Mouse (Mus musculus) ovary, postnatal 10 days (tissue): Measurements from ENCODE around the gene Ptprk.

Experiments
- DNase-seq: peaks from one replicate; pipeline ENCODE4 v3.0.0; 2022; ENCODE audit warnings: low spot score

The Ptprk gene

DNA sequence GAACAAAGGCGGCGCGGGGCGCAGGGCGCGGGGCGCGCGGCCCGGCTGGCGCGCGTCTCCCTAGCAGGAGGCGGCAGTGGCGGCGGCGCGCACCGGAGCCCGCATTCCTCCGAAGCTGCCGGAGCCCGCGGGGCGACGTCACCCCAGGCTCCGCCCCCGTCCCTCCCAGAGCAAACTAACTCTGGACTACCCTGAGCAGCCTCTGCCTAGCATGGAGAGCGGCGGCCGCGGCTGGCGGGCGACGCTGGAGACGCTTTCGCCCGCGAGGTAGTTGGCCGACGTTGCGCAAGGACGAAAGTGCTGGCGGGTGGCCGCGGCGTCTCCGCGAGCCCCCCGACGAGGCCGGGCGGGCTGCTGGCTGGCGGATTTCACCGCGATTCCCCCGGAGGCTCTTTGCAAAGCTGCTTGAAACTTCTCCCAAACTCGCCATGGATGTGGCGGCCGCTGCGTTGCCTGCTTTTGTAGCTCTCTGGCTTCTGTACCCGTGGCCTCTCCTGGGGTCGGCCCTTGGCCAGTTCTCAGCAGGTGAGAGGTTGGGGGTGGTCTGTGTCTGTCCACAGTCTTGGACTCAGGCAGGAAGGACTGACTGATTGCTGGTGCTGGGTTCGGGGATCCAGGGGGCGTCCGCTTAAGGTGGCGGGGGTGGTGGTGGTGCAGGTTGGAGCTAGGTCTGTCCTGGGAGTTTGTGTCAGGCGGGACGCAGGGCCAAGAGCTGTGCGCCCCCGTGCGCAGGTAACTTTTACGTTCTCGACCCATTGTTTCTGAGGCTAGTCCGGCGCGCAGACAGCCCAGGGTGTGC is at the start of gene Ptprk:
Gene Ptprk (plus strand): TSS at position 168 of the 799 bp plus-strand sequence.
- peak; percentile 74 for DNase-seq

DNA sequence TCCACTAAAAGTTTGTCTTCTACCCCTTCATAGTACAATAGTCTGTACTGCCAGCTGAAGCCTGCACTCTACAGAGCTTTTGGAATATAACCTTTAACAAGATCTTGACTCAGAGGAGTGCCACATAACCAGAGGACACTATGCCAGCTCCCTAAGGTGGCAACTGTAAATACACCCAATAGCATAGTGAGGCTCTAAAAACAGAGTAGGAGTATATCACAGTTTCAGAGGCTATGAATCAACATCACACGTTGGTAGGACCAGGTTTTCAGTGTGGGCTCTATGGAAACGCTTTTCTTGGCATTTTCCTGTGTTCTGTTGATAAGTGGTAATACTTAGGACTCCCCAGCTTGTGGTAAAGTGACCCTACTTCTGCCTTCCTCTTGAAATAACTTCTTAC is 46.8 kb upstream of the Ptprk start:
- no peak for DNase-seq

DNA sequence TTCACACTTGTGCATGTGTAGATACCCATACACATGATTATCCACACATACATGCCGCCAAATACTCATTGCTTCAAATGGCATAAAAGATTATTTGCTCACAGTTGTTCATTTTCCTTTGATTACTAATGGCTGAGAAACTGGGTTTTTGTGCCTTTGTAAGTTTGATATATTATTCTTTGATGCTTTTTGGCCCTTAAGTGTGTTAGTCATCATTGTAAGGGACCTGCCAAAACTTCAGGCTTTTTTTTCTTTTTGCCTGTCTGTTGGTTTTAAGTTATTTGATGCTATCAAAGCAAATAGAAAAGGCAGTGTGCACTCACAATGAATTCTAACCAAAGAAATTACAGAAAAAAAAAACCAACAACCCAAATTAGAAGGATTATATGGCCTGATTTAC is 38.2 kb upstream of the Ptprk start:
- DNase-seq: no peak

DNA sequence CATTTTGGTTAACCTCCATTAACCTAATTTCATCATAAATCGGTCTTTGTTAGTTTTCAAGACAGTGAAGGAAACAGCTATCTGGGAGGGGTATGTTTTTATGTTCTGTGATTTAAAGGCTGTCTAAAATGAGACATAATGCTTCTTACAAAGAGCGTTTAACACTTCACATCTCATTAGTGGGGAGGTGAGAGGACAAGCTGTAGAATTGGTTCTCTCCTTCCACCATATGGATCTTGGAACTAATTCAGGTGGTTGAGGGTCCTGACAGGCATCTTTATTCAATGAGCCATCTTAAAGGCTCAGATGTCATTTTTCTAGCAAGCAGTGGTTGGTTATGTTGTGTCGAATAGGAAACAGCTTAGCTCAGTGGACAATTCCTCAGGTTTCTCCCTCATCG is 19.9 kb upstream of the Ptprk start:
- no peak for DNase-seq

DNA sequence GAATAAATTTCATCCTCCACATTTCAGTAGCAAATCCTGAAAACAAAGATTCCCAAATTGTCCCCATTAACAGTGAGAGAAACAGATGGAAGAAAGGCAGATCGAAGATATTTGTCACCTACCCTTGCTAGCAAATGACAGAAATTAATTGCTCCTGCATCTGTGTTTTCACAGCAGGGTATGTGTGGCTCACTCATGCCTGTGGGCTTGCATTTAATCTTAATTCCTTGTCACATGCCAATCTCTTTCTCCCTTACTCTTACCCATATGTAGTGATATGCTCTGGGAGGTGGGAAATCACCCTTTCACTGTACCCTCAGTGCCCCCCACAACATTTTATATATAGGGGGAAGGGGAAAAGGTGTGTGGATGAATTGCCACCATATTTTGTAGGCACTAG is 15.4 kb upstream of the Ptprk start:
- no peak for DNase-seq

DNA sequence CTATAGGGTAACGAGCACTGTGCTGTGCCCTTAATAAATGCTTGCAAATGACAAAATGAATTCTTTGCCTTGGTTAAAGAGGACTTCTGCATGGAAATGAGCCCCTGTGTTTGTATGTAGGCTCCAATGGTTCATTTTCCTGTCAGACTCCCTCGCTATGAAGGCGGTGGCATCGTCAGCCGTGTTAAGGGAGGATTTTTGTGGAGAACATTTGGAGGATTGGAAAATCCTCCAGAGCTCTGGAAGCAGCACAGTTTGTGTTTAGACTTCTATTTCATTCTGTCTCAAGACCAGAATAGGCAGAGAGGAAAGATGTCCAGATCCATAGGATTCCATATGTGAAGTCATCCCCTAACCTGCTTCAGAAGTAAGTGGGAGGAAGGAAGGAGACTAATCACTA is 6.6 kb upstream of the Ptprk start:
- DNase-seq: no peak

DNA sequence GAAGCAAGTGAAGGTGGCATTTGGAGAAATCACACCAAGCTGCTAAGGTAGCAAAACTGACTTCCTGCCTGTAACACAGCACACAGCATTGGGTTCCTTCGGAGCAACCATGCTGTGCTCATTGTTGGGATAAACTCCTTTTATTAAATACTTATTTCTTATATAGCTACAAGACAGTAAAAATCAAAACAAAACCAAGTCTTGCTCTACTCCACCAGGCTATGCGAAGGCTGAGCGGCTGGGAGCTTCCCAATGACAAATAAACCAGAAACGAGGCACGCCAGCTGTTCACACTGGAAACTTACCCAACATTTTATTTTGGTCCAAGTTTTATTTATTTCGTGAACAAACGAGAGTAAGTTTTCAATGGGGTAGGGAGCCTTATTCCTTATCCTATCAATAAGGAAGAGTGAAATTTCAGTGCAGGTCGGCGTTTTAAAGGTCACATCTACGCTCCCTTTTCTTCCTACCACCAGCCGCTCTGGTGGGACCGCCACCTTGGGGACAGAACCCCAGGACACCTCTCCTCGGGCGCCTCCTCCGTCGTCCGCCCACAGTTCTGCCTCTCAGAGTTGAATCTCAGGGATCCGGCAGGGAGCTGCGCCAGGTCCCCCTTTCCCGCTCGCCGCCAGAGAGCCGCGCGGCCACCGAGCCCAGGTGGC is 498 bp upstream of the Ptprk start:
- DNase-seq: peak; percentile 4

DNA sequence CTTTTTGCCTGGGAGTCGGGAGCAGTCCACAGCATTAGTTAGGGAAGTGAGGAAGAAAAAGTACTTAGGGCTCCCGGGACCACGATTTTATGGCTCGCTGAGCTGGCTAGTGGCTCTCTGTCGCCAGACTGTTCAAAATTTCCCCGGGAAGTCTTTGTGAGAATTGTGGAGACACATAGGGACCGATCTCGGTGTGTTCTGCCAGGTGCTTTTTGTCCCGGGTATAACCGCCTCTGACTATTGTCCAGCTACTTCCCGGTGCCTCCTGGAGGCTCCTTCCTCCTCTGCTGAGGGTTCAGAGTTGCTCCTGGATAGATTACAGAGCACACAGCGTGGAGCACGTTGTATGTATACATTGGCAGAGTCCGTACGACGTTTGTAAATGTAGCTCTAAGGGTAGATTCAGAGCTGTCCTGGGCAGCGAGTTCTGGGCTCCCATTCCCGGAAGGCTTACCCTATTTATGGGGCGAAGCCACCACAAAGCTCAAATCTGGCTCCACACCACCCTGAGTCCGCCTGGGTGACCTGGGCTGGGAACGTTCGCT is 943 bp downstream of the Ptprk start:
- peak; percentile 14 for DNase-seq

DNA sequence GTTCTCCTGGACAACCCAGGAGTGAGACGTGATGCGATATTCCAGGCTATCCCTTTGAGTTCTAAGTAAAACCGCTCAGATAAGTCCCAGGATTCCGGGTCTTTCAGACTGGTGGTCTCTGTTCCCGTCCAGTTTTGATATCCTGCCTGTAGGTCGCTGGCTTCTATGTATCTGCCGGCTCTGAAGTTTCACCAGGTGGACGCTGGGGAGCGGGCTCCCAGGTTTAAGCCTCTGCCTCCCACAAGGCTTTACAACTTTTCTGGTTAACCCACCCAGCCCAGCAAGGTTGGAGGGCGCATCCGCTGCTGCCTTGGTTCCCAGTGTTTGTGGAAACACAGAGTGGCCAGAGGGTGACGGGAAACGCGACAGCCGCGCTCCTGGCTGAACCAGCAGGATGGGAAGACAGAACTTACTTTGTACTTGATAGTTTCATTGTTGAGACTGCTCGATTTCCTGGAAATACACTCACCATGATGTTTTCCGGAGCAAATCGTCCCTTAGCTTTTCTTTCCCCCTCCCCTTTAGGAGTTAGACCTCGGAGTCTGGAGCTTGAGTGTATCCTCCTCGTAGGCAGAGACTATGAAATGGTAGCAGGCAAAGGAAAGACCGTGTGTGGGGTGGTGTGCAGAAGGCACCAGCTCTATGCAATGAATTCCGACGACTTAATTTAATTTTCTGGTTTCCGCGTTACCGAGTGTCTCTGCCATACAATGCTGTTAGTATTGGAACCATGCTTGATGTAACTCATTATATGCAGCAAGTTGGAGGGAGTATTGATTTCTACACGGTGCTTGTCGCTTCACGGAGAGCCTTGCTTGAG is 1.6 kb downstream of the Ptprk start:
- peak; percentile 5 for DNase-seq

DNA sequence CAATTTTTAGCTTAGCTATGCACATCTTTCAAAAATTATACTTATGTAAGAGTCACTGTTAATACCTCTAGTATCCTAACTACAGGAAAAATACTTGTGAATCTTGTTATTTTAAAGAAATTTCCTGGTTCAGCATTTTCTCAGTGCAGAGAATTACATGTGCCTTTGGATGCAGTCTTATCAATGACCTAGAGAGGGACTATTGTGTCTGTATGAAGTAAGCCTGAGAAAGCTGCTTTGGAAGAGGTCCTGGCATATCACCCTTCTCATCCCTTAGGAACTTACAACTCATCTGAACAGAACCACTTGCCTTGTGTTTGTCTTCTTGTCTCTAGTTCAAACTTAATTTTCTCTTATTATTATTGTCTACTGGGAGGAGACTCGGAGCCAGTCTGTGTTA is 3.6 kb downstream of the Ptprk start:
- DNase-seq: no peak

DNA sequence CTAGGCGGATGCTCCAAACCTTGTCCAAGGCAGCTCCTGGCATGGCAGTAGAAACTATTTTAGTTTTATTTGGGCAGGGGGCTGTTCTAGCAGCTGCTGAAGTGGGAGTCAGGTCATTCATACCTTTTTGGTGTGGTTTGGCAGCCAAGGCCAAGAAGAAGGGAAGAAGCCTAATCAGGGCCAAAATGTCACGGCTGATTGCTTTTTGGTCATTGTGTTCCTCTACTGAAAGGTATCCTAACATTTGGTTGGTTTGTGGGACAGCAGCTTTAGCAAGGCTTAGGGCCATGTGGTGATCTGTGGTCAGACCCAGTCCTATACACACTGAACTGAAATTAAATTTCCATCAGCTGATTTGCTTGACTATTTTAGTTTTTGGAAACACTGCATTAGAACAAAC is 6.6 kb downstream of the Ptprk start:
- DNase-seq: no peak

DNA sequence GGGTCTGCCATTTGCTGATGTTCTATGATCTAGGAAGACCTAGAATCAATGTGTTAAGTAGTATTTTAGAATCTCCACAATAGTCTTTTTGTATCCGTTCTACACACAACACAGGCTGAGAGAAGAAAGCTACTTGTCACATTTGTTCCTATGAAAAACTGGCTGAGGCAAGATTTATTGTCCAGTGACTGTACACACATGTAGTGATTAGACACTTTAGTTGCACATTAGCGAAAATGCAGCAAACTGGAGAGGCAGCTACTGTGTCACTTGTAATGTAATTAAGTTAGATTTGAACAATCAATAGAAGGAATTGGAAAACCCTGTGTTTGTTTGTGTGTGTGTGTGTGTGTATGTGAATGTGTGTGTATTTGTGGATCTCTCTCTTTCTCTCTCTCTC is 8.6 kb downstream of the Ptprk start:
- DNase-seq: no peak

DNA sequence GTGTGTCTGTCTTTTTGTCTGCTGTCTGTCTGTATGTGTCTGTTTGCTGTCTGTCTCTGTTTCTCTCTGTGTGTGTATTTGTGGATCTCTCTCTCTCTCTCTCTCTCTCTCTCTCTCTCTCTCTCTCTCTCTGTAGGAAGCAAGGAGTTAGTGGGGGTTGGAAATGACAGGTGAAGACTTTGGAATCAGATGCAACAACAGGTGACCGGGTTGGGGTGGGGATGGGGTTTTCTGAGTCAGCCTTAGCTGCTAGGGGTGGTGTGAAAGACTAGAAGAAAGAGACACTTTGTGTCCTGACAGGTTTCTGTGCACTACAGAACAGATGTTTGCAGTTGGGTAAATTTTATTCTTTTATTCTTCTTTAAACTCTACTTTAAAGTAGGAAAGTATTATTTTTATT is 9.0 kb downstream of the Ptprk start:
- DNase-seq: no peak

DNA sequence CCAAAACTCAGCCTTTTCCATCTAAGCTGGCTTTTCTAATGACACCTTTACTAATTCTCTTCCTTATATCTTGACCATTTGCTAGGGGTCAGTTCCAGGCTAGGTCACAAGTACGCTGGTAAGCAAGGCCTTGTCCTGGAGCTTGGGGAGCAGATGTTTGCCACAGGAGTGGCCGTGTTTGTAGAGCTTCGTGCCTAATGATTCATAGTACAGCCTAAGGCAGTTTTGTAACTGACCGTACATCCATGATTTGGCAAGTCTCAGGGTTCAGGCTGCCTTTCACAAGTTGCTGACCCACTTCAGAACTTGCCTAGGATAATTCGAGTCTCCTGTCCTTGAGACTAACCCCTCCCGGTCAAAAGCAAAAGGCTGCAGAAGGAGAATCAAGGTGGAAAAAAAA is 12.7 kb downstream of the Ptprk start:
- DNase-seq: no peak

DNA sequence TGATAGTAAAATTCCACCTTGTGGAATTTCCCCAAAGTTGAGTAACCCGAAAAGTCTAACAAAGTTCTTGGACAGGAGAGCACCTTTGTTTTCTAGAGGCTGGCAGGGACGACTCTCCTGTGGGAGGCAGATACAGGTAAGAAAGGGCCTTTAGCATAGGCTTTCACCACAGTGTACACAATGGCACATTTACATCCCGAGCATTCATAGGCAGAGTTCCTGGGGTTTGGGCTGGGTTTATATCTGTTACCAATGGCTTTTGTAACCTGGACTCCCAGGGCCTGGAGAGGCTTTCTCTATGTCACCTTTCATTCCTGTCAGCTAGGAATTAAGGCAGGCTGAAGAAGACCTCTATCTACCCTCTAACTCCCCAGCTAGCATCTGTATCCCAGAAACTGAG is 13.1 kb downstream of the Ptprk start:
- no peak for DNase-seq

DNA sequence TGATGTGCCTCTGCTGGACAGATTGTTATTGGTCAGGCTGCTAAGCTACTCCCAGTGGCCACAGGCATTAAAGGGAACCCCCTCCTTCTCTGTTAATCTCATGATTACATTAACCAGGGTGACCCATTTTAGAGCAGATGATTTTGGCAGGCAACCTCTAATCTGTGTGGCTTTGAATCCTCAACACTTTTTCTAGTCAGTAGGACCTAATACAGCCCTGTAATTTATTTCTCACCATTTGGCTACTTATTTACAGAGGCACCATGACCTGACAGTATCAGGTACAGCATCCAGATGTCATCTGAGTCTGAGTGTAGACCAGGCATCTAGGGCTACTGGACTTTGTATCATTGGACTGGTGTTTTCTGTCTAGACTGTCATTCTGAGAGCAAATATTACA is 21.4 kb downstream of the Ptprk start:
- DNase-seq: no peak

DNA sequence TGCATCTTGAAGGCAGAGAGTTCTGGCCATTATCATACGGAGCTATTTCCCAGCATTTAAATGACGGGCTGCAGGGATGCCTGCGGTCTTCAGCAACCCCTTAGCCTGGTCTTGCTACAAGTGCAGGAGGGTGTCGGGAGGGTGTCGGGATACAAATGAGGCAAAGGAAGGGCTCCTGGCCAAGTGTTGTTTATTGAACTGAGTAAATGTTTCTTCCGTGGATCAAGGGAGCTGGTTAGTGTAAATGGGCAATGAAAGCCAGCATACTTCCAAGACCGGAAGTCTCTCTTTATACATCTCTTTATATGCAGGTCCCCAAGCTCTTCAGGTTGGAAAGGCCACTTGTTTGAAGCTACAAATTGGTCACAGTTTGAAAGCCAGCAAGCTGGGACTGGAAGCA is 23.0 kb downstream of the Ptprk start:
- no peak for DNase-seq

DNA sequence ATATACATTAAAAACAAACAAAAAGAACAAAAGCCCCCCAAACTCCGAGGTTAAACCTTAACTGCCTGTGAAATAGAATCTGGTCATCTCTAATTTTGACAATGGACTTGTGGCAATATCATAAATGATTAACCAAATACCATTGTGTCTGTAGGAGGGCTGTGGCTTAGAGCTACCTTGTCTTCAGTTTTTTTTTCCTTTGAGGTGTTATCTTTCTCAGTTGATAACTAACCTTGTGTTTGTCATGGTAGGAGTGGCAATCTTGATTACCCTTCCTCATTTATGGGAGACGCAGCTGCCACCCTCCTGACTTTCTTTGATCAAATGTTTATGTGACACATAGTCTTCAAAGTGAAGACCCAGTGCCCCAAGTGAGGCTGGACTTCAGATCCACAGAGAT is 24.3 kb downstream of the Ptprk start:
- DNase-seq: no peak

DNA sequence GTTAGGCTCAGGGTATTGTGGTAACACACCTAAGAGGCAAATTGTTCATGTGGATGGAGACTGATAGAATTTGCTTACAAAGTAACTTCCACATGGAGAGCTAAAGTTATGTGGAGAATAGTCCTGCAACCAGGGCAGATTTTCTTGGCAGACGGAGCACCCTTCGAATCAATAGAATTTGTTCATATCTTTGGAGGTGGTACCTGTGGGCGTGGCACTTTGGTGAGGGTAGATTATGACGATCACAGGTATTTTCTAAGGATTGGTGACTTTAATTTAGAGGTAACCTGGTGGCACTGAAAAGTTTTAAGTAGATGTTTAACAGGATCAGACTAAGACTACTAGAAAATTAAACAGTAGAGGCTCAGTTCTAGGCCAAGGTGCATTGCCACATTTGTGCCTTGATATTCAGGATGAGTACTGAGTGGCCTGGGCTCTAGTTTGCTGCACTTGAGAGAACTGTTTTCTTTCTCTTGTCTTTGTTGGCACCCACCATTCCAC is 28.8 kb downstream of the Ptprk start:
- no peak for DNase-seq

DNA sequence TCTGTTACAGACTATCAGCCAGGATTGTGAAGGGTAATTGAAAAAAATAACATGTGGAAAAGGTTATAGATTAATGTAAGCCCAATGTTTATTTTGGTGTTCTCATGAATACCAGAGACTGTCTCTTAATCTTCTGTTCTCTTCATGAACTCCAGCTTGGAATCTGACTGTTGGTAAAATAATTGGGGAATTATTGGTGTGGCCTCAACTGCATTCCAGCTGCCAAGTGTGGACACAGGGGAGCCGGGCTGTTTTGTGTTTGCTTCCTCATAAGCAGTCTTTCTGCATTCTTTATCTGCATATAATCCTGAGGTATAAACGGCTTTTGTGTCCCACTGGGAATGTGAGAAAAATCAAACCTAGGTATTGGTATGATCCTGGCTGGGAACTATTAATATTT is 29.3 kb downstream of the Ptprk start:
- no peak for DNase-seq

DNA sequence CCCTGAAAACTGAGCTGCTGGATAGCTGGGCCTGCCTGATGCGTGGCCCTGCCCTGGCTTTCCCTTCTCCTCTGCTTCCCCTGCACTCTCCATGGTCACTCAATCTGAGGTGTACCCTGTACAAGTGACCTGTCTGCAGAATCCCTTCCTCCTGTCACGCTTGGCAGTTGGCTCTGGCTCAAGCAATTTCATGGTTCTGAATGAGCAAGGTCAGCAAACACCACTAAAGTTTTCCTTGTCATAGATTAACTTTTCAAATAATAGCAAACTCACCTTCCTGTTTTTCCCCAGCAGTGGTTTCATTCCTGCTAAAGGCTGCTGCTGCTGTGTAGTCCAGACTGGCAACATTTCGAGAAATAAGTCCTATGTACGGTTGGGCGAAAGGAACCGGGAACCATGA is 30.6 kb downstream of the Ptprk start:
- no peak for DNase-seq

DNA sequence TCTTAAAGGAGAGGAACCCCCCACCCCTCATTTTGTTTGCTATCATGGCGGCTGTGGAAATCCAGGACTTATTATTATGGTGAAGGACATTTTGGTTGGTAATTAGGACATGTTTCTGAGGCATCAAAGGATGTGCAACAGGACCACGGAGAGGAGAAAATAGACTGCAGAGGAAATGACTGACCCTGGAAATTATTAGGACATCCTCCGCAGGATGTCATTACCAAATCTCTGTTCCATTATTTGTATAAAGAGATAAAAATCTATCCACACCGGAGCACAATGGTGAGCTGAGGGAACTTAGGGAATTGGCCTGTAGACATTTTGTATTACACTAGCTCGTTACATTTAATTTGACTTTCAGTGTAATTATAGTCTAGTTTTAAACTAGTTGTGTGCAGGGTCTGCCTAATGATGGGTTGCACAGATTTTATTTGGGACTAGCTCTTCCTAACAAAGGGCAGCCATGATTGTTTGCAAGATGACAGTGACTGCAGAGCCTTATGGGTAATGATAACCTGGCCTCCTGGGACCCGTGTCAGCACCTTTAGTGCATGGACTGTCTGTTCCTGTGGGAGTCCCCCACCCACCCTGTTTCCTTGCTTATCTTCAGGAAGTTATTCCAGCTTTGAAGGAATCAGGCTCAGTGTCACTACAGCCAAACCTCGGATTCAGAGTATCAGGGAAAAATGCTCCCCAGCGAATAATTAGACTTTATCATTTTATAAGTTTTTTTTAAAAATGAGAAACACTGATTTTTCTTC is 38.4 kb downstream of the Ptprk start:
- DNase-seq: no peak
